Mouse (Mus musculus): ENCODE data around the gene Gmppa. TPM values are rescaled to one million over a fixed set of nuclear protein-coding genes. Genes with fewer than 3 reads are reported as not detected.

Gene Gmppa
- total RNA-seq, 2 experiments from 2014 or later, result 34.5 to 38.2 TPM

- no peak for DNase-seq
Measured at GRCm38 (mm10) chr1:75487040-75487404, 51.3 kb downstream of the Gmppa start.

GRCm38 (mm10) chr1:75487405-75488161, 51.9 kb downstream of the Gmppa start:
- DNase-seq, result peak; percentile 48 to 51

GRCm38 (mm10) chr1:75490785-75491551, 55.2 kb downstream of the Gmppa start:
- no peak for DNase-seq

- no peak for DNase-seq
Measured at GRCm38 (mm10) chr1:75492579-75493170, 56.9 kb downstream of the Gmppa start.

Other genes with a start within 250 kb of the Gmppa start
- 10 to 100 TPM in 1 of 2 experiments, 1 to 10 TPM in 1; 7.8 to 10.8 TPM for gene Ankzf1, start 243.8 kb upstream of the Gmppa start, total RNA-seq (2021)
- 10 to 100 TPM; 58.8 to 68.8 TPM for gene Atg9a, start 243.7 kb upstream of the Gmppa start, total RNA-seq (2021)
- gene Glb1l, start 225.1 kb upstream of the Gmppa start, total RNA-seq (2021), result 1 to 10 TPM; 2.0 to 2.5 TPM
- 10 to 100 TPM; 35.8 to 36.5 TPM for gene Stk16, start 225.1 kb upstream of the Gmppa start, total RNA-seq (2021)
- 1,000 to 10,000 TPM in 1 of 2 experiments, 100 to 1,000 TPM in 1; 973 to 1,125 TPM for gene Tuba4a, start 216.1 kb upstream of the Gmppa start, total RNA-seq (2021)
- not detected for gene A630095N17Rik, start 203.8 kb upstream of the Gmppa start, total RNA-seq (2021)
- 100 to 1,000 TPM; 123 to 127 TPM for gene Dnajb2, start 199.5 kb upstream of the Gmppa start, total RNA-seq (2021)
- 1 to 10 TPM; 1.2 to 2.0 TPM for gene Ptprn, start 171.4 kb upstream of the Gmppa start, total RNA-seq (2021)
- not detected for gene Resp18, start 157.5 kb upstream of the Gmppa start, total RNA-seq (2021)
- 10 to 100 TPM; 80.9 to 88.3 TPM for gene Dnpep, start 117.9 kb upstream of the Gmppa start, total RNA-seq (2021)
- gene Des, start 75.6 kb upstream of the Gmppa start, total RNA-seq (2021), result 1,000 to 10,000 TPM; 1,347 to 1,386 TPM
- gene Speg, start 60.6 kb upstream of the Gmppa start, total RNA-seq (2021), result 100 to 1,000 TPM; 115 TPM
- gene Asic4, start 14.5 kb downstream of the Gmppa start, total RNA-seq (2021), result not detected
- 10 to 100 TPM; 22.0 to 22.4 TPM for gene Chpf, start 43.4 kb downstream of the Gmppa start, total RNA-seq (2021)
- under 1 TPM; 0.30 to 0.46 TPM for gene Tmem198, start 43.6 kb downstream of the Gmppa start, total RNA-seq (2021)
- 100 to 1,000 TPM; 107 to 108 TPM for gene Obsl1, start 70.5 kb downstream of the Gmppa start, total RNA-seq (2021)
- 1 to 10 TPM; 3.0 to 3.1 TPM for gene Inha, start 71.1 kb downstream of the Gmppa start, total RNA-seq (2021)
- gene Stk11ip, start 85.6 kb downstream of the Gmppa start, total RNA-seq (2021), result 10 to 100 TPM in 1 of 2 experiments, 1 to 10 TPM in 1; 6.6 to 10.9 TPM
- 100 to 1,000 TPM; 249 to 266 TPM for gene Slc4a3, start 110.3 kb downstream of the Gmppa start, total RNA-seq (2021)